Mouse (Mus musculus) T-cell, adult 2 months (primary cell): Measurements from ENCODE around the gene Lmo7.

Experiments
- DNase-seq: peaks from one replicate; pipeline ENCODE4 v3.0.0; 2022; ENCODE audit warnings: low spot score

The Lmo7 gene

GRCm38 (mm10) chr14:101951107-101951506 is 221.3 kb downstream of the Lmo7 start:
- no peak for DNase-seq

- no peak for DNase-seq
Observed at GRCm38 (mm10) chr14:101953793-101954468, 224.2 kb downstream of the Lmo7 start.

GRCm38 (mm10) chr14:101964381-101964780 is 234.6 kb downstream of the Lmo7 start:
- no peak for DNase-seq

GRCm38 (mm10) chr14:101964956-101965355 is 235.2 kb downstream of the Lmo7 start:
- no peak for DNase-seq

GRCm38 (mm10) chr14:101972764-101973163 is 243.0 kb downstream of the Lmo7 start:
- no peak for DNase-seq

GRCm38 (mm10) chr14:101973171-101973570 is 243.4 kb downstream of the Lmo7 start:
- no peak for DNase-seq

- no peak for DNase-seq
Observed at GRCm38 (mm10) chr14:101976021-101976685, 246.4 kb downstream of the Lmo7 start.
